Mouse (Mus musculus) limb, embryonic 14.5 days (tissue): ENCODE results near the gene Phldb1. TPM values are rescaled to one million over a fixed set of nuclear protein-coding genes. Genes with fewer than 3 reads are reported as not detected.
A peak's percentile ranks its signal among the peaks of the same experiment; 100 is the strongest.

Experiments used
- ATAC-seq: fragments of 200-750 bp; cut with Nextera tagmentation; 2 replicates; pipeline ENCODE4 v1.8.0; 2017; ENCODE audit warnings: low read depth, moderate number of reproducible peaks, moderate TSS enrichment; ENCODE audit not compliant: low FRiP score
- DNase-seq: peaks from one replicate; pipeline ENCODE4 v3.0.0-alpha.2; 2015; ENCODE audit warnings: low spot score
- H3K27ac ChIP-seq: fragments of 300-500 bp; sonication (generic); replicated peaks from 2 replicates; pipeline ENCODE4 v1.5.1; 2014; ENCODE audit warnings: low read depth, mild to moderate bottlenecking, low read length, moderate library complexity, mixed read lengths
- H3K27me3 ChIP-seq: fragments of 300-500 bp; sonication (generic); 2 replicates; pipeline ENCODE4 v1.6.1; 2014; ENCODE audit warnings: low read length, mixed read lengths; ENCODE audit not compliant: control insufficient read depth, insufficient read depth
- H3K36me3 ChIP-seq: fragments of 300-500 bp; sonication (generic); 2 replicates; pipeline ENCODE4 v1.6.1; 2014; ENCODE audit warnings: mild to moderate bottlenecking, low read length, moderate library complexity, mixed read lengths; ENCODE audit not compliant: control insufficient read depth, insufficient read depth
- H3K4me1 ChIP-seq: fragments of 300-500 bp; sonication (generic); 2 replicates; pipeline ENCODE4 v1.6.1; 2014; ENCODE audit warnings: antibody characterized with exemption, low read length, mixed read lengths; ENCODE audit not compliant: control insufficient read depth, insufficient read depth
- H3K4me2 ChIP-seq: fragments of 300-500 bp; sonication (generic); replicated peaks from 2 replicates; pipeline ENCODE4 v1.6.1; 2014; ENCODE audit warnings: low read depth, mild to moderate bottlenecking, low read length, moderate library complexity; ENCODE audit not compliant: severe bottlenecking
- H3K4me3 ChIP-seq: fragments of 300-500 bp; sonication (generic); replicated peaks from 2 replicates; pipeline ENCODE4 v1.5.1; 2014; ENCODE audit warnings: low read length
- H3K9ac ChIP-seq: fragments of 300-500 bp; sonication (generic); 2 replicates; pipeline ENCODE4 v1.6.1; 2014; ENCODE audit warnings: mild to moderate bottlenecking, low read depth, low read length, moderate library complexity; ENCODE audit not compliant: severe bottlenecking
- H3K9me3 ChIP-seq: fragments of 300-500 bp; sonication (generic); 2 replicates; pipeline ENCODE4 v1.6.1; 2016; ENCODE audit warnings: low read length; ENCODE audit not compliant: control insufficient read depth
- POLR2A ChIP-seq: fragments of 200-500 bp; IDR thresholded peaks from 2 replicates; pipeline ENCODE4 v1.8.0; 2012; ENCODE audit warnings: inconsistent platforms, mild to moderate bottlenecking, moderate library complexity, borderline replicate concordance; ENCODE audit not compliant: insufficient read depth, insufficient read length; ENCODE audit errors: extremely low read depth
- WGBS: fragments of 180-500 bp; shearing (Covaris S2); extraction: QIAGEN DNeasy Blood & Tissue Kit; methylation state at CpG from one replicate; pipeline ENCODE4 v1.1.7; 2014; 5-methylcytosine and 5-hydroxymethylcytosine counted together
- polyA plus RNA-seq, 2 experiments: library from polyadenylated mRNA; depleted of rRNA in 1 of 2; stranded (reverse) in 1 of 2; unstranded in 1 of 2; fragments of >200 nt; fragmentation: Nextera tagmentation in 1 of 2; extraction: Ambion mirVana in 1 of 2; gene quantifications; 2 replicates each; pipeline versions ENCODE4 v1.2.1 to v1.2.3; 2012 to 2014

Phldb1 gene
- polyA plus RNA-seq, 2 experiments: 36.5 to 85.6 TPM

DNA sequence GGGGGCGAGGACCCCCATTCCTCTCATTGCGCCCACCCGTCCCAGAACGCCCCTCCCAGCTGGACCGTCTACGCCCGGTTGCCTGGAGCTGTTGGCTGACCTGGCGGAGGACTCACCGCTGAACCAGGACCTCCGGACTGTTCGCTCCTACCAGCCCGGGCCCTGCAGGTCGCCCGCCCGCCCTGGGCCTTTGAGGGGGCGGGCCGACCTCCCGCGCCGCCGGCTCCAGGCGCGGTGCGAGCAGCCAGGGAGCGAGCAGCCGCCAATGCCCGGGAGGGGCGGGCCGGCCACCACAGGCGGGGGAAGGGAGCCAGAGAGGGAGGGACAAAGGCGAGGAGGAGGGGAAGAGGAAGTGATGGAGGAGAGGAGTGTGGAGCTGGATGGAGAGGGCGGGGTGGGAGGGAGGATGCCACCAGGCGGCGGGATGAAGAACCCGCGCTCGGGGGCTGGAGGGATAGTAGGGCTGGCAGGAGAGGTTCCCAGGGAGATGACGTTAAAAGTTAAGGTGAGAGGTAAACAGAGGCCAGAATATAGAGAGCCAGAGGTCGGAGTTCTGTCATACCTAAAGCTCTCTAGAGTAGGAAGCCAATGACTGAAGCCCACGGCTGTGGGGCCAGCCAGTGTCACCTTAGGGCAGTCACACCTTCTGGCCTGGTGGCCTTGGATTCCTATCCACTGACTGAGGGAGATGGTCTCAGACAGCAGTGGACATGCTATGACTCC, 13.7 kb downstream of the Phldb1 start:
- TF ChIP-seq POLR2A: 0 out of 2 replicates have a peak, but pooled peaks have one; percentile 70
- DNase-seq: peak; percentile 71
- ATAC-seq: peak; percentile 89
- Histone ChIP-seq H3K4me2 (peak overlapping the region; percentile 81), H3K4me1 (peaks cover 24% of the 10 kb centered on the region), H3K9me3 (no peaks in the 10 kb centered on the region), H3K4me3 (peak overlapping the region; percentile 67), H3K36me3 (peaks cover 39% of the 10 kb centered on the region), H3K27ac (0 out of 2 replicates have a peak overlapping the region, but pooled peaks have one; percentile 55), H3K9ac (peak overlapping the region; percentile 75), H3K27me3 (no peaks in the 10 kb centered on the region)
- under 1% methylated on average over 40 of the region's 40 CpGs for WGBS

DNA sequence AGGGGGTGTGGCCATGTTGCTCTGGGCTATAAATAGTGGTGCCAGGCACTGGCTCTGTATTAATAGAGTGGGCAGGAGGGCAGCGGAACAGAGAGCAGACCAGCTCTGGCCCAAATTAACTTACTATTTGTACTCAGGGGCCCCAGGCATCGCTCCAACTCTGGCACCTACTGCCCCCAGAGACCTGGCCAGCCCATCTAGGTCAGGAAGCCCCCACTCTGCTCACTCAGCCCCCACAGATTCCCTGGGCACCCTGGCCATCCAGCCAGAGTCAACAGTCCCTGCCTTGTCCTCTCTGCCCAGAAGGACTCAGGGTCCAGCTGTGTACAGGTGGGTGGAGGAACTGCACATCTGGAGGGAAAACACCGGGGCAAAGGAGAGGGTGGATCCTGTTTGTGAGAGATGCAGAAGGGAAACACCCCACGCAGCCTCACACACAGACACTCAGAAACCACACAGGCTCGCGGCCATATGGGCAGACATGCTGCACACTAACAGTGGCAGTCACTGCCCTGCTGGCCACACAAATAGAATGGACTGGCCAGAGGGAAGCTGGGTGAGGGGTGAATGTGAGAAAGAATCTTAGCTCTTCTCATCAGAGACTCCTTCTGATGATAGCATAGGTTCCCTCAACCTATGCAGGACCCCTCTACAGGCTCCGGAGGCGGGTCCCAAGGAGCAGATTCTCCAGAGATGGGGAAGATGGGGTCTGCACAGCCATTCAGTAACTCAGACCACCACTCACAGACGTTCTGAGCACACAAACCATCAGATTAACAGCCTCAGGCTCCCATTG, 14.4 kb downstream of the Phldb1 start:
- Histone ChIP-seq H3K9ac (peak overlapping the region; percentile 75), H3K4me3 (peak overlapping the region; percentile 67), H3K36me3 (peaks cover 47% of the 10 kb centered on the region), H3K4me2 (peak overlapping the region; percentile 81), H3K4me1 (peaks cover 24% of the 10 kb centered on the region), H3K27ac (0 out of 2 replicates have a peak overlapping the region, but pooled peaks have one; percentile 55), H3K9me3 (no peaks in the 10 kb centered on the region), H3K27me3 (no peaks in the 10 kb centered on the region)
- TF ChIP-seq POLR2A: no peak
- DNase-seq: no peak
- WGBS: 13% methylated on average over 9 of the region's 9 CpGs
- ATAC-seq: peak; percentile 5; the same call in 1 of the 2 replicates

DNA sequence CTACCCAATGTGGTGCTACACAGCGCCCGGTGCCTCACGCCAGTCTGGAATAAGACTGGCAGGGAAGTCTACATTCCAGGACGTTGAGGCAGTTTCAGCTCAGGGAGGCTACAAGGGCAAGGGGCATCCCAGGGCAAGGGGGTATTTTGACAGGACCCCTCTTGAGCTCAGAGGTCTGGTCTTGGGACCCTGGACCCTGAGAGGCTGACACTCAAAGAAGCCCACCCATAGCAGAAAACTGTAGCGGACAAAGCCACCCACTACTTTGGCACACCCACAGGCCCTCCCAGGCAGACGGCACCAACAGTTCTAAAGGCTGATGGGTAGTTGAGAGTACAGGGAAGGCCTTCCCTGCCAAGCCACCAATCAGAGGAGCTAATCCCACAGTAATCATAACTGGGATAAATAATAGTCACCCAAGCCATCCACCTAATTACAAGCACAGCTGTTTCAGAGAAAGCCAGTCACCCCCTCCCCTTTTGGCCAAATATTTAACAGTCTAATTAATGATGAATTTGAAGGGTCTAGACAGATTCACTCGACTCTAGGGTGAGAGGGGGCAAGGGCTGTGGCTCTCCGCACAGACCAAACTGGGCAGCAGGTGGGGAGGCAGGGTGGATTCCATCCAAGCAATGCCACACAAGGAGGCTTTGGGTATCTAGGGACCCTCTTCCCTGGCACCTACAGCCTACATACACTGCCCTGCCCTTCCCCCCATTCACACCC, 15.2 kb downstream of the Phldb1 start:
- ATAC-seq (no peak), DNase-seq (no peak)
- Histone ChIP-seq H3K9me3 (no peaks in the 10 kb centered on the region), H3K4me2 (peak overlapping the region; percentile 81), H3K36me3 (peaks cover 54% of the 10 kb centered on the region), H3K4me3 (peak overlapping the region; percentile 67), H3K9ac (no peak overlapping the region), H3K4me1 (peaks cover 24% of the 10 kb centered on the region), H3K27ac (no peak overlapping the region), H3K27me3 (no peaks in the 10 kb centered on the region)
- TF ChIP-seq POLR2A: no peak
- 64% methylated on average over 8 of the region's 8 CpGs for WGBS

DNA sequence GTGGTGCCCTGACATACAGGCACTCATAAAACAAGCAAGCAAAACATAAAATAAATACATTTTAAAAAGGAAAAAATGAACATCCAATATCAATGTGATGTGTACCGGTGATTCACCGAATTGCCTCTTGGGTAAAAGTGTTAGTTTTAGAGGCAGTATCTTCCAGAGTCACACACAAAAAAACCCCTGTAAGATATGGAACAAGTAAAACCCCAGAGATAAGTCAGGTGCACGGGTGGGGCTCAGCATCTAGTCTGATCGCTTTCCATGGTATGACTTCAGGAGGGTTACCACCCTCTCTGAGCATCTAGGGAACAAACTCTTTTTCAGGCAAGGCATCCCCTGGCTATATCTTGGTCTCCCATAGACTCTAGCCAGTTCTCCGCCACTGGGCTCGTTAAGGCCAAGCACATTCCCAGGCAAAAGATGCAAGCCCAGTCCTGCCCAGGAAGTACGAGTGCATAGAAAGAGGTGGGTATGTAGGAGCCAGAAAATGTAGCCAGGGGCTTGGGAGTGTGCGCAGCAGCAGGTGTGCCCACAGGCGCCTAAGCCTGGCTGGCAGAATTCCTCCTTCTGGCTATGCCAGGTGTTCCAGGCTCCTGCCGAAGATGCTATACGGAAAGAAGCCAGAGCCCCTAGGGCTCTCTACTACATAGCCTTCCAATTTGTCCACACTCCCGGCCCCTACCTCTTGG, 15.9 kb downstream of the Phldb1 start:
- no peak overlapping the region for H3K4me3 ChIP-seq
- no peaks in the 10 kb centered on the region for H3K27me3 ChIP-seq
- peaks cover 24% of the 10 kb centered on the region for H3K4me1 ChIP-seq
- no peak overlapping the region for H3K27ac ChIP-seq
- H3K9me3 ChIP-seq: no peaks in the 10 kb centered on the region
- DNase-seq (no peak), ATAC-seq (no peak)
- no peak for TF ChIP-seq POLR2A
- 76% methylated on average over 12 of the region's 12 CpGs for WGBS
- 0 out of 2 replicates have a peak overlapping the region, but pooled peaks have one; percentile 6 for H3K4me2 ChIP-seq
- H3K9ac ChIP-seq: no peak overlapping the region
- H3K36me3 ChIP-seq: peaks cover 55% of the 10 kb centered on the region
